Mouse (Mus musculus) retina, postnatal 1 day (tissue): ENCODE results near the gene Gm4756.
"Not testable (repeated sequence)": the region's sequence is repeated elsewhere in the genome, so short reads cannot be mapped to it uniquely, and the experiment has no call there.

ENCODE experiments used
- DNase-seq: peaks from one replicate; pipeline ENCODE4 v3.0.0-alpha.2; 2012

Gm4756 gene

GRCm38 (mm10) chr12:72648921-72649320 lies 540 bp downstream of the Gm4756 start:
- no peak for DNase-seq

- no peak for DNase-seq
Observed at GRCm38 (mm10) chr12:72638025-72638424, 11.4 kb downstream of the Gm4756 start.

GRCm38 (mm10) chr12:72628751-72629150 lies 20.7 kb downstream of the Gm4756 start:
- DNase-seq: no peak

GRCm38 (mm10) chr12:72622853-72623496 lies 26.5 kb downstream of the Gm4756 start:
- no peak for DNase-seq

GRCm38 (mm10) chr12:72621441-72621840 lies 28.0 kb downstream of the Gm4756 start:
- no peak for DNase-seq

DNA sequence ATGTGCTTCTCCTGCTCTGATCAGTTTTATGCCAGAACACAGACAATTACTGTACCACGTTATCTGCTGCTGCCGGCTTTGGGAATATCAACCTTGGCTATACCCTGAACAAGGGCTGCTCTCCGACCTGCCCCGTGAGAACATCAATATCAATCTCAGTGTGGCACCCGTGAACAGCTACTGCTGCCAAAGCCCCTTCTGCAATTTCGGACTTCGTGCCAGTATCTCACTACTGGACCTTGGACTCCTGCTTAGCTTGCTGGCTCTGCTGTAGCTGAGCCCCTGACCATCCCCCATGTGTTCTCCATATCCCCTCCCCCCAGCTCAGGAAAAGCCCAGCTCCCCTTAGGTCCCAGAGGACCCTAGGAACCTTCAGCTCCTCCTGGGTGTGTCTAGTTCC lies 28.6 kb downstream of the Gm4756 start:
- DNase-seq: no peak

DNA sequence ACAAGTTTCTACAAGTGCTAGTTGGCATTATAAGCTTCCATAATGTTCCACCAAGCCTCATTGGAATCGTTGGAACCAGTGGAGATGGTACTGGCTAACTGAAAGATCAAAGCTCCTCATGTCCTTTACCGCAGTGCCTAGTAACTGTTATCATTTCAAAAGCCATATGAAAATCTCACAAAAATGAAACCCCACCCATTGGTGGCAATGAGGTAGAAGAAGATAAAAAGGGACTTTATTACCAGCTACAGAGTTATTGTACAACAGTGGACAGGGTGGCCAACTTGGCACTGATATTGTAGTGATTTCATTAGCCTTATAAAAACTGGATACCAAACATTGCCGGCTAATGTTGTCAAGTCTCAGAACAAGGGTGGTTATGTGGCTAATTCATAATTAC lies 37.4 kb downstream of the Gm4756 start:
- DNase-seq: no peak

DNA sequence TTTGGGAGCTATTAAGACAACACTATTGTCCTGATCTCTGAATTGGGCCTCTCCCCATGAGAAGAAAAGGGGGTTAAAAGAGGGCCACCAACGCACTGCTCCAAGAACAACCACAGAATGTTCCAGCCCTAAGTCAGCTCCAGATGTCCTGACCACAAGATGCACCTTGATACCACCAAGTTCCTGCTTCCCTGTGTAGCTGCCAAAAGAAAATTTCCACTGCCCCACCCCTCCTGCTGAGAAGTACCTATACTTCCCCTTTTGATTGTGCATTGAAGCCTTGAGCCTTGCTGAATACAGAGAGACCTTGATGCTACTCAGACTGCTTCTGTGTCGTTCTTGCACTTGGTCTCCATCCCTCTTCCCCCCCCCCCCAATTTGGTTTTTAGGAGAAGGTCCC lies 50.7 kb downstream of the Gm4756 start:
- not testable (repeated sequence) for DNase-seq

DNA sequence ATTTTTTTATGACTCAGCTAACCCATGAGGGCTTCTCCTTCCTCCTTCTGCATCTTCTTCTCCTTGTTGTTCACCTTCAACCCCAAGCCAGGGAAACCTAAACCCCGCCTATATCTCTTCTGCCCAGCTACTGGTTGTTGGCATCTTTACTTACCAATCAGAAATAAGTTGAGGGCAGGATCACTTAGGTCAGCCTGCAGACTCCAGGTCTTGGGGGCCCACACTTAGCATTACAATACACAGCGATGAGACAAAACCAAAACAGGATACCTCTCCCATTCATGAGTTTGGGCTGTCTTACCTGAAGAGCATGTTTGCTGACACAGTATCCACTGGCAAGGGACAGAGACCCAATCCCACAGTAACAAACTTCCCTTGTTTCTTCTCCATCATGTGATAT lies 55.5 kb downstream of the Gm4756 start:
- DNase-seq: no peak

- no peak for DNase-seq
Observed at GRCm38 (mm10) chr12:72592991-72593390, 56.5 kb downstream of the Gm4756 start.

DNA sequence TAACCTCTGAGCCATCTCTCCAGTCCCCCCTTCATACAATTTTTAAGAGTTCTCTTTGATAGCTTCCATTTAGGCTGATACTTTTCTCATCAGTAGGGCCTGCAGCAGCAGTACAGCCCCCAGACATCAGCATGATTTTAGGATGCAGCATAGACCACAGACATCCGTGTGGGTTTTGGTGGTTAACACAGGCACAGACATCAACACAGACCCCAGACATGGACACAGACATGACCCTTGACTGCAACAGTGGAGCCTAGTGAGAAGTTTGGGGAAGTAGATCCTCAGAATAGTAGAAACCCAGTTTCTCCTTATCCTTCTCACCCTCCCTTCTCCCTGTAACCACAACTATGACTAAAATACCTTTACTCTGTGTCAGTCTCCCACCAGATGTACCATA lies 64.1 kb downstream of the Gm4756 start:
- DNase-seq: no peak

DNA sequence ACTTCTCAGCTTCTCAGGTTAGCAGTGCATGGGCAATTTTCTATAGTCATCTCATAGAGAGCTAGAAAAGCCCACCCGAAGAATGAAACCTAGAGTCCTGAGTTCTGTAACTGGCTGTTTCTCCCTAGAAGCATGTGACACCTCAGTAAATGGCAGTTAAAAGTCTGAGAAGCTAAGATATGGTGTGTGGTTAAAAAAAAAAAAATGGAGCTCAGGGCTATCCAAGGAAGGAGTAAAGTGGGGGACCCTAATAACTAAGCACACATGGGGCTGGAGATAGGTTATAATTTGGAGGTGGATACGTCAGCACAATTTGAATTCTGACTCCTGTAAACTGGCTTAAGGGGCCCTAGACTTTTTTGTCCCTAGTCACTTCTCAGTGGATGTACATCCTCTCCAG lies 66.4 kb downstream of the Gm4756 start:
- no peak for DNase-seq

DNA sequence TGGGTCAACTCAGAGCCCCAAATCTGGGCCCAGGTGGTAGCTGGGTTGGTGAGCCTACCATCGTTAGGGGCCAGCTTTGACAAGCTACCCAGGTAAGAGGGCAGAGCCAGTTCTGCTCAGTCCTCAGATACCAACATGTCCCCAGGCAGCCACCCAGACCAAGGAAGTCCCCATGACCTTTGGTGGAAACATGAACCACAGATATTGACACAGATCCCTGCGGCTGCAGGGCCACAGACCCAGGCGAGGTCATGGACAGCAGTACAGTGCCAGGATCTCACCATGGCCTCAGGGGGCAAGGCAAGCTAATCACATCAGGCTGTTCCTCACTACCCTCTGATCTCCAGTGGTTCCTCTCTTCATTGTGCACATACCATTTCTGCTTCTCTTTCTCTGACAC lies 67.4 kb downstream of the Gm4756 start:
- DNase-seq: no peak

- DNase-seq: no peak
Observed at GRCm38 (mm10) chr12:72564281-72564795, 85.1 kb downstream of the Gm4756 start.

GRCm38 (mm10) chr12:72554347-72554746 lies 95.1 kb downstream of the Gm4756 start:
- DNase-seq: no peak

GRCm38 (mm10) chr12:72538571-72538970 lies 110.9 kb downstream of the Gm4756 start:
- DNase-seq: no peak

- DNase-seq: peak; percentile 97
Observed at GRCm38 (mm10) chr12:72536021-72536597, 113.4 kb downstream of the Gm4756 start, which contains the start of gene Pcnx4. TSS of gene Pcnx4 (plus strand) at chr12:72536383.

GRCm38 (mm10) chr12:72535599-72535998 lies 113.9 kb downstream of the Gm4756 start:
- DNase-seq: no peak

DNA sequence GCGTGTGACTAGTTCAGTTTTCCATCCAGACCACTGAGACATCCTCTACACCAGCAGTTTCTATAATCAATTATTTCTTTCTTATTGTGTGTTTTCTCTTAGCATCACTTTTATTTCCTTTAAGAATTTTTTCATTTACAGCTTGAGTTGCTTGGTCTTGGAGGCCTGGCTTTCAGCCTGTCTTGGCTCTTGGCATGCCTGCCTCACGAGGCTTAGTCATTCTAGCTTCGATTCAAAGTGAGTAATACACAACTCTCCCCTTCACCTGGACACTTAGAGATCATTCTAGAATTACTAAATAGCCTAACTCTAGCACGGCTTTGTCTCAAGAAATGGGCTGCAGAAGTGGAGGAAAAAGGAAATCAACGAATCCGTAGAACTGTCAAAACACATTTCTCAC lies 115.5 kb downstream of the Gm4756 start:
- no peak for DNase-seq

- no peak for DNase-seq
Observed at GRCm38 (mm10) chr12:72532303-72532702, 117.2 kb downstream of the Gm4756 start.
